Mouse (Mus musculus) megakaryocyte, embryonic 14.5 days (primary cell): ENCODE measurements around the gene Gm10409.
"Not testable (repeated sequence)": the region's sequence is repeated elsewhere in the genome, so short reads cannot be mapped to it uniquely, and the experiment has no call there.

ENCODE experiments used
- FLI1 ChIP-seq: IDR thresholded peaks from 2 replicates; pipeline ENCODE4 v1.6.1; 2012; ENCODE audit warnings: low read length, inconsistent platforms, mixed read lengths
- GATA1 ChIP-seq: IDR thresholded peaks from 3 replicates; pipeline ENCODE4 v1.6.1; 2012; ENCODE audit warnings: mixed read lengths, low read length, inconsistent platforms, borderline replicate concordance

DNA sequence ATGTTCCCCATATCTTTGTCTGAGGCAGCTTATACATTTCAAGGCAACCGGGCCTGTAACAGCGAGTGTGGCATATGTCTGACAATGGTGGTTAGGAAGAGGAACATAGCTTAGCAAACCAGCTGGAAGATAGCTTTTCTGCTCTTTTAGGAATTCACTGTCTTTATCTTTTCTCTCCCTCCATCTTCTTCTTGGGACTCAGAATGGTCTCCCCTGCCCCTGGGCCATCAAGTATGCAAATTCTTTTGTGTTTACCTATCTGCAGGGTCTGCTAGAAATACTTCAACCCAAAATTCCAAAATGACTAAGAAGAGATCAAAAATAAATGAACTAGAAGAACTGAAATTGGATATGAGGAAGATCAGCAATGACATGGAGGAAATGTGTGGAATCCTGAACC lies 15.4 kb downstream of the Gm10409 start, which contains the start of gene Gm3005:
- TF ChIP-seq GATA1, FLI1: not testable (repeated sequence)
